Mouse (Mus musculus) embryonic facial prominence, embryonic 11.5 days (tissue): ENCODE data around the gene Gm21962. TPM values are rescaled to one million over a fixed set of nuclear protein-coding genes. Genes with fewer than 3 reads are reported as not detected.

Source experiments
- ATAC-seq: fragments of 200-750 bp; cut with Nextera tagmentation; replicated peaks from 2 replicates; pipeline ENCODE4 v1.8.0; 2017; ENCODE audit warnings: low read depth; ENCODE audit not compliant: insufficient number of reproducible peaks, low FRiP score, low TSS enrichment
- DNase-seq: peaks from one replicate; pipeline ENCODE4 v3.0.0-alpha.2; 2015; ENCODE audit warnings: low spot score
- H3K27ac ChIP-seq: fragments of 300-500 bp; sonication (generic); replicated peaks from 2 replicates; pipeline ENCODE4 v1.5.1; 2014; ENCODE audit warnings: mild to moderate bottlenecking, low read depth, low read length, control low read depth
- H3K27me3 ChIP-seq: fragments of 300-500 bp; sonication (generic); 2 replicates; pipeline ENCODE4 v1.6.1; 2014; ENCODE audit warnings: mild to moderate bottlenecking, low read length, moderate library complexity, mixed read lengths; ENCODE audit not compliant: control insufficient read depth, insufficient read depth
- H3K36me3 ChIP-seq: fragments of 300-500 bp; sonication (generic); replicated peaks from 2 replicates; pipeline ENCODE4 v1.6.1; 2014; ENCODE audit warnings: low read depth, mild to moderate bottlenecking, low read length, moderate library complexity, mixed read lengths; ENCODE audit not compliant: control insufficient read depth, insufficient read depth
- H3K4me1 ChIP-seq: fragments of 300-500 bp; sonication (generic); 2 replicates; pipeline ENCODE4 v1.6.1; 2014; ENCODE audit warnings: low read length, mixed read lengths; ENCODE audit not compliant: control insufficient read depth, insufficient read depth
- H3K4me2 ChIP-seq: fragments of 300-500 bp; sonication (generic); 2 replicates; pipeline ENCODE4 v1.6.1; 2014; ENCODE audit warnings: low read depth, mild to moderate bottlenecking, control low read depth, low read length, moderate library complexity
- H3K4me3 ChIP-seq: fragments of 300-500 bp; sonication (generic); 2 replicates; pipeline ENCODE4 v1.5.1; 2014; ENCODE audit warnings: low read depth, low read length, control low read depth
- H3K9ac ChIP-seq: fragments of 300-500 bp; sonication (generic); replicated peaks from 2 replicates; pipeline ENCODE4 v1.6.1; 2014; ENCODE audit warnings: mild to moderate bottlenecking, control low read depth, low read length
- H3K9me3 ChIP-seq: fragments of 300-500 bp; sonication (generic); replicated peaks from 2 replicates; pipeline ENCODE4 v1.6.1; 2016; ENCODE audit warnings: mild to moderate bottlenecking, low read length, inconsistent platforms, mixed read lengths; ENCODE audit not compliant: control insufficient read depth
- WGBS: fragments of 180-500 bp; shearing (Covaris S2); extraction: QIAGEN DNeasy Blood & Tissue Kit; methylation state at CpG from one replicate; pipeline ENCODE4 v1.1.7; 2014; 5-methylcytosine and 5-hydroxymethylcytosine counted together
- polyA plus RNA-seq: library from polyadenylated mRNA; unstranded; fragments of >200 nt; fragmentation: Nextera tagmentation; extraction: Ambion mirVana; gene quantifications from 2 replicates; pipeline ENCODE4 v1.2.1, GENCODE M21; 2014

The Gm21962 gene
- polyA plus RNA-seq, 1 experiment from 2014 or later, result not detected

GRCm38 (mm10) chr3:137642137-137642536, 29.2 kb upstream of the Gm21962 start:
- no peak overlapping the region for H3K27ac ChIP-seq
- 47% methylated on average over 8 of the region's 8 CpGs for WGBS
- H3K9ac ChIP-seq, result no peak overlapping the region
- H3K4me2 ChIP-seq, result no peak overlapping the region
- H3K36me3 ChIP-seq, result no peaks in the 10 kb centered on the region
- no peak for DNase-seq
- no peaks in the 10 kb centered on the region for H3K27me3 ChIP-seq
- no peaks in the 10 kb centered on the region for H3K4me1 ChIP-seq
- no peak for ATAC-seq
- H3K9me3 ChIP-seq, result no peaks in the 10 kb centered on the region
- no peak overlapping the region for H3K4me3 ChIP-seq

GRCm38 (mm10) chr3:137642568-137642967, 28.8 kb upstream of the Gm21962 start:
- Histone ChIP-seq H3K27me3 (no peaks in the 10 kb centered on the region), H3K9me3 (no peaks in the 10 kb centered on the region), H3K4me3 (no peak overlapping the region), H3K4me2 (no peak overlapping the region), H3K9ac (no peak overlapping the region), H3K36me3 (no peaks in the 10 kb centered on the region), H3K27ac (no peak overlapping the region), H3K4me1 (no peaks in the 10 kb centered on the region)
- WGBS, result 70% methylated on average over 3 of the region's 3 CpGs
- ATAC-seq (no peak), DNase-seq (no peak)

GRCm38 (mm10) chr3:137644081-137644480, 27.2 kb upstream of the Gm21962 start:
- ATAC-seq (no peak), DNase-seq (no peak)
- H3K4me1 ChIP-seq, result no peaks in the 10 kb centered on the region
- no peaks in the 10 kb centered on the region for H3K36me3 ChIP-seq
- H3K27me3 ChIP-seq, result no peaks in the 10 kb centered on the region
- H3K27ac ChIP-seq, result no peak overlapping the region
- no peaks in the 10 kb centered on the region for H3K9me3 ChIP-seq
- no peak overlapping the region for H3K4me2 ChIP-seq
- H3K4me3 ChIP-seq, result no peak overlapping the region
- WGBS, result 87% methylated on average over 3 of the region's 3 CpGs
- no peak overlapping the region for H3K9ac ChIP-seq

- ATAC-seq, result no peak
- no peaks in the 10 kb centered on the region for H3K4me1 ChIP-seq
- WGBS, result 65% methylated on average over 6 of the region's 6 CpGs
- no peaks in the 10 kb centered on the region for H3K27me3 ChIP-seq
- H3K4me3 ChIP-seq, result no peak overlapping the region
- DNase-seq, result no peak
- no peaks in the 10 kb centered on the region for H3K36me3 ChIP-seq
- H3K27ac ChIP-seq, result no peak overlapping the region
- no peak overlapping the region for H3K9ac ChIP-seq
- H3K9me3 ChIP-seq, result no peaks in the 10 kb centered on the region
- no peak overlapping the region for H3K4me2 ChIP-seq
Measured at GRCm38 (mm10) chr3:137644947-137645346, 26.4 kb upstream of the Gm21962 start.

GRCm38 (mm10) chr3:137647427-137648100, 23.8 kb upstream of the Gm21962 start:
- Histone ChIP-seq H3K9me3 (no peaks in the 10 kb centered on the region), H3K27me3 (no peaks in the 10 kb centered on the region), H3K36me3 (no peaks in the 10 kb centered on the region), H3K4me2 (no peak overlapping the region), H3K27ac (no peak overlapping the region), H3K9ac (no peak overlapping the region), H3K4me1 (no peaks in the 10 kb centered on the region), H3K4me3 (no peak overlapping the region)
- DNase-seq (no peak), ATAC-seq (no peak)
- 77% methylated on average over 12 of the region's 12 CpGs for WGBS

GRCm38 (mm10) chr3:137649112-137649511, 22.2 kb upstream of the Gm21962 start:
- Histone ChIP-seq H3K4me2 (no peak overlapping the region), H3K9ac (no peak overlapping the region), H3K4me3 (no peak overlapping the region), H3K27me3 (no peaks in the 10 kb centered on the region), H3K9me3 (no peaks in the 10 kb centered on the region), H3K4me1 (no peaks in the 10 kb centered on the region), H3K36me3 (no peaks in the 10 kb centered on the region), H3K27ac (no peak overlapping the region)
- DNase-seq, result no peak
- WGBS, result 84% methylated on average over 5 of the region's 5 CpGs
- no peak for ATAC-seq

GRCm38 (mm10) chr3:137652853-137653252, 18.5 kb upstream of the Gm21962 start:
- no peak for ATAC-seq

GRCm38 (mm10) chr3:137680923-137681322, 9.6 kb downstream of the Gm21962 start:
- WGBS, result 31% methylated on average over 3 of the region's 3 CpGs
- no peak overlapping the region for H3K4me3 ChIP-seq
- no peak for ATAC-seq
- no peak overlapping the region for H3K9ac ChIP-seq
- DNase-seq, result no peak
- H3K27me3 ChIP-seq, result no peaks in the 10 kb centered on the region
- no peaks in the 10 kb centered on the region for H3K9me3 ChIP-seq
- no peak overlapping the region for H3K4me2 ChIP-seq
- no peaks in the 10 kb centered on the region for H3K4me1 ChIP-seq
- no peak overlapping the region for H3K27ac ChIP-seq
- no peaks in the 10 kb centered on the region for H3K36me3 ChIP-seq

More at GRCm38 (mm10) chr3:137652853-137653252, 18.5 kb upstream of the Gm21962 start:
- H3K4me1 ChIP-seq, result no peaks in the 10 kb centered on the region
- no peaks in the 10 kb centered on the region for H3K36me3 ChIP-seq
- H3K27me3 ChIP-seq, result no peaks in the 10 kb centered on the region
- no peak overlapping the region for H3K4me3 ChIP-seq
- DNase-seq, result no peak
- no peak overlapping the region for H3K27ac ChIP-seq
- no peak overlapping the region for H3K9ac ChIP-seq
- H3K9me3 ChIP-seq, result no peaks in the 10 kb centered on the region
- H3K4me2 ChIP-seq, result no peak overlapping the region
- WGBS, result 92% methylated on average over 2 of the region's 2 CpGs
